Mouse (Mus musculus) lung, postnatal 0 days (tissue): ENCODE data around the gene Pde11a. TPM values are rescaled to one million over a fixed set of nuclear protein-coding genes. Genes with fewer than 3 reads are reported as not detected.

Source experiments
- ATAC-seq: fragments of 200-750 bp; cut with Nextera tagmentation; 2 replicates; pipeline ENCODE4 v1.8.0; 2017; ENCODE audit warnings: moderate library complexity
- DNase-seq: peaks from one replicate; pipeline ENCODE4 v3.0.0-alpha.2; 2016; ENCODE audit warnings: low spot score
- H3K27ac ChIP-seq: fragments of 300-500 bp; sonication (generic); 2 replicates; pipeline ENCODE4 v1.5.1; 2014; ENCODE audit warnings: antibody characterized with exemption, mild to moderate bottlenecking, low read length, mixed read lengths
- H3K27me3 ChIP-seq: fragments of 300-500 bp; sonication (generic); replicated peaks from 2 replicates; pipeline ENCODE4 v1.6.1; 2014; ENCODE audit warnings: low read length, mixed read lengths; ENCODE audit not compliant: insufficient read depth
- H3K36me3 ChIP-seq: fragments of 300-500 bp; sonication (generic); 2 replicates; pipeline ENCODE4 v1.6.1; 2014; ENCODE audit warnings: low read length, mixed read lengths; ENCODE audit not compliant: insufficient read depth
- H3K4me1 ChIP-seq: fragments of 300-500 bp; sonication (generic); 2 replicates; pipeline ENCODE4 v1.6.1; 2014; ENCODE audit warnings: antibody characterized with exemption, low read depth, low read length, mixed read lengths; ENCODE audit not compliant: insufficient read depth
- H3K4me2 ChIP-seq: fragments of 300-500 bp; sonication (generic); replicated peaks from 2 replicates; pipeline ENCODE4 v1.6.1; 2014; ENCODE audit warnings: low read depth, mild to moderate bottlenecking, low read length, moderate library complexity, mixed read lengths
- H3K4me3 ChIP-seq: fragments of 300-500 bp; sonication (generic); 2 replicates; pipeline ENCODE4 v1.5.1; 2014; ENCODE audit warnings: low read depth, low read length
- H3K9ac ChIP-seq: fragments of 300-500 bp; sonication (generic); replicated peaks from 2 replicates; pipeline ENCODE4 v1.6.1; 2014; ENCODE audit warnings: low read depth, mild to moderate bottlenecking
- H3K9me3 ChIP-seq: fragments of 300-500 bp; sonication (generic); 2 replicates; pipeline ENCODE4 v1.6.1; 2016; ENCODE audit warnings: low read length, mixed read lengths
- CTCF ChIP-seq: IDR thresholded peaks from 2 replicates; pipeline ENCODE4 v1.5.1; 2016; ENCODE audit warnings: antibody characterized with exemption, mild to moderate bottlenecking
- EP300 ChIP-seq: IDR thresholded peaks from 2 replicates; pipeline ENCODE4 v1.6.1; 2016; ENCODE audit warnings: antibody characterized with exemption, mild to moderate bottlenecking, control low read depth
- WGBS: fragments of 180-500 bp; shearing (Covaris S2); extraction: QIAGEN DNeasy Blood & Tissue Kit; methylation state at CpG from one replicate; pipeline ENCODE4 v1.1.7; 2014; 5-methylcytosine and 5-hydroxymethylcytosine counted together
- polyA plus RNA-seq: library from polyadenylated mRNA; unstranded; fragments of >200 nt; fragmentation: Nextera tagmentation; extraction: Ambion mirVana; gene quantifications from 2 replicates; pipeline ENCODE4 v1.2.1, GENCODE M21; 2015

Gene Pde11a
- polyA plus RNA-seq, 1 experiment from 2014 or later, result 0.16 TPM

DNA sequence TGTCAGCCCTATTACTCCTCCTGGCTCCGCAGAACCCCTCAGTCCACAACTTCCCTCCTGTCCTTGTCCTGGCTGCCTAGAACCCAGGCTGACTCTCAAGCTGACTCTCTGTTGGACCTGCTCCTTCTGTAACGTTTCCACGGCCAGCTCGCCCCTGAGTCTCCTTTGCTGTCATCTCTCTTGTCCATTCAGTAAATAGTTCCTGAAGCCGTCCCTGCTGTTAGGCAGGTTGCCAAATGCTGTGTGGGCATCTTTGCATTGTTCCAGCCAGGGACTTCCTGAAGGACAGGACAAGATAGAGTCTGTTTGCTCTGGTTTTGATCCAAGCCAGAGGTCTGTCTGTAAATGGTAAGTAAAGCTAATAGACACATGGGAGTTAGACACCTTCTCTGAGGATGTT, 250.2 kb downstream of the Pde11a start:
- Histone ChIP-seq H3K27ac (peak overlapping the region; percentile 81), H3K9me3 (no peaks in the 10 kb centered on the region), H3K4me3 (no peak overlapping the region), H3K36me3 (no peaks in the 10 kb centered on the region), H3K9ac (no peak overlapping the region), H3K27me3 (no peaks in the 10 kb centered on the region), H3K4me1 (peaks cover 6% of the 10 kb centered on the region; the same call in 1 of the 2 replicates), H3K4me2 (peak overlapping the region; percentile 28; the same call in 1 of the 2 replicates)
- TF ChIP-seq EP300 (no peak; the same call in 1 of the 2 replicates), CTCF (no peak)
- peak; percentile 77 for ATAC-seq
- WGBS, result 31% methylated on average over 5 of the region's 5 CpGs
- peak; percentile 68 for DNase-seq

- H3K4me2 ChIP-seq, result no peak overlapping the region
Measured at GRCm38 (mm10) chr2:76087170-76087569, 251.4 kb downstream of the Pde11a start.

DNA sequence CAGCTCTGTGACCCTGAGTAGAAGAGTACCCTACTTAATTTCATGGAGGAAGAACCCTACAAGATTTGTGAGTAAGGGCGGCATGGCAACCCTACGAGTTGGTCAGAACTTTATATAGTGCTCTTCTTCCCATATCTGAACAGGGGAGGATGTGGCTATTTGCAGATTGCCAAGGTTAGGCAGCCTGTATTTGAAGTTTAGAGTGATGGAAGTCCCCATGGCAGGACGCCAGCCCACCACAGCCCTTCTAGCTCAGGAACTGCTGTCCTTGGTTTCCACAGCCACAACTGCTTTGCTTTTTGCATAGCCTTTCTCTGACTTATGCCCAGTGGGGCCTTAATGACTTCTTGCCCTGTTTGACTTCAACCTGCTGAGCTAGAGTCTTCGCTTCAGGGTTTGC, 253.6 kb downstream of the Pde11a start:
- no peak overlapping the region for H3K27ac ChIP-seq
- no peak for TF ChIP-seq CTCF
- no peak for TF ChIP-seq EP300
- no peaks in the 10 kb centered on the region for H3K27me3 ChIP-seq
- H3K4me3 ChIP-seq, result no peak overlapping the region
- no peak overlapping the region for H3K4me2 ChIP-seq
- DNase-seq, result no peak
- whole genome bisulfite sequencing, result 69% methylated on average over 4 of the region's 4 CpGs
- peaks cover 6% of the 10 kb centered on the region; the same call in 1 of the 2 replicates for H3K4me1 ChIP-seq
- H3K9me3 ChIP-seq, result no peaks in the 10 kb centered on the region
- no peak overlapping the region for H3K9ac ChIP-seq
- no peaks in the 10 kb centered on the region for H3K36me3 ChIP-seq
- no peak for ATAC-seq

More at GRCm38 (mm10) chr2:76087170-76087569, 251.4 kb downstream of the Pde11a start:
- H3K4me3 ChIP-seq, result no peak overlapping the region
- ATAC-seq (peak; percentile 17; the same call in 1 of the 2 replicates), DNase-seq (peak; percentile 29)
- no peaks in the 10 kb centered on the region for H3K9me3 ChIP-seq
- peaks cover 6% of the 10 kb centered on the region; the same call in 1 of the 2 replicates for H3K4me1 ChIP-seq
- H3K9ac ChIP-seq, result no peak overlapping the region
- WGBS, result 49% methylated on average over 3 of the region's 3 CpGs
- no peak overlapping the region for H3K27ac ChIP-seq
- no peak for TF ChIP-seq CTCF
- no peak for TF ChIP-seq EP300
- no peaks in the 10 kb centered on the region for H3K36me3 ChIP-seq
- H3K27me3 ChIP-seq, result no peaks in the 10 kb centered on the region

DNA sequence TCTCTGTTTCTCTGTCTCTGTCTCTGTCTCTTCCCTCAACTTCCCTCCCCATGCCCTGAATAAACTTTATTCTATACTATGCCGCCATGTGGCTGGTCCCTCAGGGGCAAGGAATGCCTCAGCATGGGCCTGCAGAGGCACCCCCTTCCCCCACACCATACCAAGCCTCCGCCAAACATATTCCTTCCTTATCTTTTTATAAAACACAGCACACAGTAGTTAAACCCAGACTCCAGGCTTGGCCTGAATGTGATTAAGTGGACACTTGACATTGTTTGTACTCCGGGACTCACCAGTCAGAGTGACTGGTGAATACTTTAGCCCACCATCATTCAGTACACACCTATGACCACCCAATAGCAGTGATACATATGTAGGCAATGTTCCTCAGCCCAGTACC, 254.7 kb downstream of the Pde11a start:
- H3K4me3 ChIP-seq, result no peak overlapping the region
- no peaks in the 10 kb centered on the region for H3K36me3 ChIP-seq
- no peak overlapping the region for H3K4me2 ChIP-seq
- no peaks in the 10 kb centered on the region for H3K27me3 ChIP-seq
- H3K9ac ChIP-seq, result no peak overlapping the region
- H3K4me1 ChIP-seq, result peaks cover 6% of the 10 kb centered on the region; the same call in 1 of the 2 replicates
- TF ChIP-seq EP300, result no peak
- TF ChIP-seq CTCF, result no peak
- WGBS, result 52% methylated on average over 3 of the region's 3 CpGs
- no peak for DNase-seq
- no peak for ATAC-seq
- no peaks in the 10 kb centered on the region for H3K9me3 ChIP-seq
- no peak overlapping the region for H3K27ac ChIP-seq

DNA sequence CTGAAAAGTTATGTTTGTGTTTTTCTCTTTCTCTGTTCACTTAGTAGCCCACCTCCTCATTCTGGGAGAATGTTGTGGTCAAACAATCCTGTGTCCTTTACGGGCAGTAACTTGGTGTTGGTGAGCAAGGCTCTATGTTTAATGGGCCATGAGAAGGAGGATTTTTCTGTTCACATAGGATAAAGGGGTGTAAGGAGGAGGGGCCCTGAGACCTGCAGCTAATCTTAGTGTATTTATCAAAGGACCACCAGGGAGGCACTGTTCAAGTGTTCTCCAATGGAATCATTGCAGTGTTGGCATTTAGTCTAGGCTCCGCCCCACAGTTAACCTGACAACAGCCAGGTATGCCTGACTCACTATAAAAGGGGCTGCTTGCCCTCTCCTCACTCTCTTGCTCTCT, 255.2 kb downstream of the Pde11a start:
- Histone ChIP-seq H3K27ac (no peak overlapping the region), H3K4me3 (no peak overlapping the region), H3K9ac (no peak overlapping the region), H3K9me3 (no peaks in the 10 kb centered on the region), H3K27me3 (no peaks in the 10 kb centered on the region), H3K4me1 (peaks cover 5% of the 10 kb centered on the region; the same call in 1 of the 2 replicates), H3K4me2 (no peak overlapping the region), H3K36me3 (no peaks in the 10 kb centered on the region)
- DNase-seq (no peak), ATAC-seq (no peak)
- WGBS, result 78% methylated on average over 2 of the region's 2 CpGs
- TF ChIP-seq CTCF, result no peak
- no peak for TF ChIP-seq EP300

DNA sequence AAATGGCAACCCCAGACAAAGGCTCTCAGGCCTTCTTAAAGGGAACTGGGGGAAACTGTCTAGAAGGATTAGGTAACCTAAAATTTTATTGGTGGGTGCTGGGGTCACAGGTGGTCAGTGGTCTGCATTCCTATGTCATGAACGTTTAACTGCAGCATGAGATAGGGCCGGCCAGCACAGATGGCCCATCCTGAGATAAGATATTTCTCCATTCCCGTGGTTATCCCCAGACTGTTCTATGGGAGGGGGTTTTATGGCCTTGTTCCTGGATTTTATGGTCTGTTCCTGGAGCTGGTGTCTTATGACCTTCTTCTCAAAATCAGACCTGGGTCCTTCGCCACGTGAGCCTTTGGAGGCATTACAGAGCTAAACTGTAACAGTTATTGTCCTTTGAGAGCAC, 256.6 kb downstream of the Pde11a start:
- no peaks in the 10 kb centered on the region; the same call in 1 of the 2 replicates for H3K4me1 ChIP-seq
- ATAC-seq (no peak), DNase-seq (no peak)
- no peak overlapping the region for H3K4me2 ChIP-seq
- H3K9ac ChIP-seq, result no peak overlapping the region
- H3K36me3 ChIP-seq, result no peaks in the 10 kb centered on the region
- no peak for TF ChIP-seq CTCF
- TF ChIP-seq EP300, result no peak
- no peak overlapping the region for H3K27ac ChIP-seq
- H3K27me3 ChIP-seq, result no peaks in the 10 kb centered on the region
- no peaks in the 10 kb centered on the region for H3K9me3 ChIP-seq
- H3K4me3 ChIP-seq, result no peak overlapping the region
- WGBS, result 57% methylated on average over 5 of the region's 5 CpGs

DNA sequence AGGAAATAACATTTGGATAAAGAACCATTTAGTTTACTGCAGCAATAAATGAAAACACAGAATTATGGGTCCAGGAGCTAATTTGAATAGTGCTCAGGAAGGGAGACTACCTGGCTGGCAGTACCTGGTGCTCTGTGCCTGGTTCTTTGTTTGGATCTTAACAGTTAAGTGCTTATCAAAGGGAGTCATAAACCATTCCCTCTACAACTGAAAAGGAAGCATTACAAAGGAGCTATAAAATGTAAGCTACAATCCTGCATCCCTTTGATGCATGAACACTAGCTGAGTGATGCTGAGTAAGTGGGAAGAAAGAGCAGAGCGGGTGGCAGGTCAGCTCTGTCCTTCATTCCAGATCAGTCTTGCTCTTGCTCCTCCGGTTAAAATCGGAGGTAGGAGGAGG, 258.0 kb downstream of the Pde11a start:
- H3K9ac ChIP-seq, result no peak overlapping the region
- no peak for TF ChIP-seq EP300
- H3K4me2 ChIP-seq, result no peak overlapping the region
- H3K27ac ChIP-seq, result no peak overlapping the region
- DNase-seq, result no peak
- no peak overlapping the region for H3K4me3 ChIP-seq
- H3K9me3 ChIP-seq, result no peaks in the 10 kb centered on the region
- H3K36me3 ChIP-seq, result no peaks in the 10 kb centered on the region
- H3K27me3 ChIP-seq, result no peaks in the 10 kb centered on the region
- ATAC-seq, result no peak
- WGBS, result 60% methylated on average over 3 of the region's 3 CpGs
- no peaks in the 10 kb centered on the region; the same call in 1 of the 2 replicates for H3K4me1 ChIP-seq
